Mouse (Mus musculus) layer of hippocampus, adult 2 months (tissue): ENCODE results near the gene Calcoco1. TPM values are rescaled to one million over a fixed set of nuclear protein-coding genes. Genes with fewer than 3 reads are reported as not detected.
"Not testable (repeated sequence)": the region's sequence is repeated elsewhere in the genome, so short reads cannot be mapped to it uniquely, and the experiment has no call there.

ENCODE experiments used
- DNase-seq, 2 experiments: peaks; one replicate each; pipeline ENCODE4 v3.0.0; 2022; ENCODE audit warnings: low spot score in 2 of 2
- H3K27ac ChIP-seq: fragments of 200-600 bp; 2 replicates; pipeline ENCODE4 v1.8.1; 2022
- H3K4me3 ChIP-seq: fragments of 200-600 bp; 2 replicates; pipeline ENCODE4 v1.8.1; 2022; ENCODE audit warnings: mild to moderate bottlenecking
- CTCF ChIP-seq: fragments of 200-600 bp; conservative IDR thresholded peaks from 2 replicates; pipeline ENCODE4 v1.8.1; 2022; ENCODE audit warnings: antibody characterized with exemption, mild to moderate bottlenecking, moderate library complexity
- microRNA-seq, 2 experiments: library from miRNA; unstranded; fragments of <30 nt; microRNA quantifications; one replicate each; pipeline ENCODE4 v1.2.0; 2021
- total RNA-seq, 2 experiments: library from RNA; stranded (reverse); gene quantifications; 2 replicates each; pipeline ENCODE4 v1.2.3; 2021

The Calcoco1 gene
- total RNA-seq, 2 experiments from 2014 or later: 95.4 to 96.9 TPM

DNA sequence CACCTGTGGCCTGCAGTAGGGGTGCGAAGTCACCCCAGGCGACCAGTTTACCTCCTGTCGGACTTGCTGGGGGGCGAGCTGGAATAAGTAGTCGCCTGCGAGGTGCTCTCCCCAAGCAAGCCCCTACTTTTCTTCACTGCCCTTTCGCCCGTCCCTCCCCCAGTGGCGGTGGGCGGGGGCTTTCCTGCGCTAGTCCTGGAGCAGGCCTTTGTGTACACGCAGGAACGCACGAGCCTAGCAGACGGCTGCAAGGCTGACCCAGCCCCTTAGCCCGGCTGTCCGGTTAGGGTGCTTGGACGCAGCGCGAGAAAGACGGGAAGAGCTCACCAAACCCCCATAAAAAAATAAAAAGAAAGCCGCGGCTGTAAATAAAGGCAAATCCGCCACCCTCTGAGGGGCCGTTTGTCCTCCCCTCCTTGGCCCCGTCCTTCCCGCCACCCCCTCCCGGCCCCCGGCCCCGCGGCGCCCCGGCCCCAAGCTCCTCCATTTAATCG lies 50.2 kb downstream of the Calcoco1 start:
- peak; percentile 70 for DNase-seq
- H3K4me3 ChIP-seq: peak overlapping the region; percentile 66
- peak overlapping the region; percentile 100 for H3K27ac ChIP-seq
- no peak for TF ChIP-seq CTCF

DNA sequence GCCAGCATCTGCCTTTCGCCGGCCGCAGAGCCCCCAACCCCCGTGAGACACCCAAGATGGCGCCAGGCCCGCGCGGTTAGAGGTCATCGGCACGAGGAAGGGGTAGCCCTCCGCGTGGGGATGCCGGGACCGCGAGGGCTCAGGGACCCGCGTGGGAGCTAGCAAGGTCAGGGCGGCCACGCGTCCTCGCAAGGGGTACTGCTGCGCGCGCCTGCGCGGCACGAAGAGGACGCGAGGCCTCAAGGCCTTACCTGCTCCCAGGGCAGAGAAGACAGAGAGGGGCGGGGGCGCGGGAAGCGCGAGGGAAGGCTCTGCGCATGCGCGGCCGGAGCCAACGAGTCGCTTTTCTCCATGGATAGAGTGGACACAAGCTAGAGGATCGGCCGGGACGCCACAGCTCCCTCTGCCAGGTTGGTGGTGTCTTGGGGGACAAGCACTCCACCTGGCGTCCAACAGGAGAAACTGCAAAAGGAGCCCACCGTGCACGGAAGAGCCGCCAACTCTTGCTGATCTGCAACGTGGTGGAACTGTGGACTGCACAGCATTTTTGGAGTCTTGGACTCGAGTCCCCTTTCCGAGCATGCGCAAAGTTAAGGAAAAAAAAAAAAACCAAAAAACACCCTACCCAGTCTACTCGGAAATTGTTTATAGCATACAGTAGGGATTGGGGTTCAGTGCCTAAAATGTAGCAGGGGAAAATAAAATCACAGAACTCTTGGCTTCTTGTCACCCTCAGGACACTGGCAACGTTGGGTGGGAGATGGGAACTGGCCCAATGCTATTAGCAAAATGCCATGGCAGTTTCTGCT lies 51.0 kb downstream of the Calcoco1 start:
- H3K27ac ChIP-seq: peak overlapping the region; percentile 100
- TF ChIP-seq CTCF: peak; percentile 97
- peak; percentile 97 to 98 for DNase-seq
- H3K4me3 ChIP-seq: peak overlapping the region; percentile 94

DNA sequence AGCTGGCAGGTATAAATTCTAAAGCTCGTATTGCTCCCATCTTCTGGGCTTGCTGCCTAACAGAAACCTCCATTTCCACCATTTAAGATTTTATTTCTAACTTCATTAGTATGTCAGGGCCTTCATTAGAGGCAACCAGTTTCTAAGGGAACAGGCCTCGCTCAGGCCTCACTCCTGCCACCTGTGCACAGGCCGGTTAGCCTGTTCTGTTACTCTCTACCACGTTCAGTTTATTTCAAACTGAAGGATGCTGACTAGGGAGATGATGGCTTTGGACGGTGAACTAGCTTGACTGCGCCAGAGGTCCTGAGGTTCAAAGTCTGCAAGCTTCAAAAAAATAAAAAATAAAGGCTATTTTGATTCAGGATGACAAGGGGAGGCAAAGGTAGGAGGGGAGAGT lies 51.7 kb downstream of the Calcoco1 start:
- TF ChIP-seq CTCF: no peak
- Histone ChIP-seq H3K4me3 (peak overlapping the region; percentile 94), H3K27ac (peak overlapping the region; percentile 100)
- no peak for DNase-seq

- DNase-seq: no peak
- H3K4me3 ChIP-seq: peak overlapping the region; percentile 94
- TF ChIP-seq CTCF: no peak
- H3K27ac ChIP-seq: peak overlapping the region; percentile 100; the same call in 1 of the 2 replicates
These were observed 52.4 kb downstream of the Calcoco1 start for GRCm38 (mm10) chr15:102669571-102669970.

DNA sequence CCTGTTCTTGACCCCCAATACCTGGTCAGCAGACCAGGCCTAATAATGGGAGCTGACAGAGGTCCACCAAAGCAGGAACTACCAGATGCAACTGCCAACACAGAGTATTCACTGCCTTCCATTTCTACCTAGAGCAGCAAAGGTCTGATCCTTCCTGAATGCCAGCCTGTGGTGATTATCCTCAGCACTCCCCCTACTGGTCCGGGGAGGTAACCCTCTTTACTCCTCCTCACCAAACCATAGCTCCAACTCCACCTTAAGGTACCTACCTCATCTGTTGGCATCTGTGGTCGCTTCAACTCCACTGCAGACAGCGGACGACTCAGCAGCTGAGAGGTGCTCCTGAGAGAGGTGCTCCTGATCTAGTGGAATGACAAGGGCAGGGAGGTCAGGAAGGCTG lies 56.5 kb downstream of the Calcoco1 start:
- peak; percentile 46 to 64 for DNase-seq
- peak overlapping the region; percentile 54; the same call in 1 of the 2 replicates for H3K27ac ChIP-seq
- no peak overlapping the region for H3K4me3 ChIP-seq
- peak; percentile 81 for TF ChIP-seq CTCF

DNA sequence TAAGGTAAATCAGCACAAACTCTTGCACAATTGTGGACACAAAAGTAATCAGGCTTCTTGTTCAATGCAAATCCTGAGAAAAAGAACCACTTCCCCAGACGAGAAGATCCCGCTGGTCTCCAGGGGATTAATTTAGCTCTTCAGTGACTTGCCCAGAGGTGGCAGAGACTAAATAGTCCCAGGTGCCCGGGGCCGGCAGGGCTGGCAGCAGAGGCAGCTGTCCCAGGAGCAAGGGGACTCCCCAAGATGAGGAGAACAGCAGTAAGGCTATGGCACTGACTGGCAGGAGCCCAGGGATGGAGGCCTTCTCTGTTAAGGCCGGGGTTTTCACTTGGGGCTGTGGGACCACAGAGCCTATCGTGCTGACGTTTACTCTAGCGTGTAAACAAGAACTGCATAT lies 58.2 kb downstream of the Calcoco1 start:
- Histone ChIP-seq H3K4me3 (no peak overlapping the region), H3K27ac (no peak overlapping the region)
- no peak for DNase-seq
- no peak for TF ChIP-seq CTCF

DNA sequence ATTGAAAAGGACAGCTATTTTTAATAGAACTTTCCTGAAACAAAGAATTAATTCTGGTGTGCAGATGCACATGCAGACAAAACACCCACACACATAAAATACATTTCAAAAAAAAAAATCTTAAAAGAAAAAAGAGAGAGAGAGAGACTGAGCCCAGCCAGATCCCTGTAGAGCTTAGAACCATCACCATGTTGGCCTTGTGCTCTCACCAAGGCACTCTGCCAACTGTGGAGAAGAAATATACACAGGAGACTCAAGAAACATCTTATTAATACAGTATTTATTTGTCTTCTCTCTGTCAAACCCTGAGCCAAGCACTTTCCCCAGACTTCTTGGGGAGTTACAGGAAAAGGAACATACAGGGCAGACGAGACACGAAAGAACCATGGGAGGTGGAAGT lies 59.4 kb downstream of the Calcoco1 start:
- DNase-seq, H3K27ac ChIP-seq, H3K4me3 ChIP-seq: not testable (repeated sequence)

DNA sequence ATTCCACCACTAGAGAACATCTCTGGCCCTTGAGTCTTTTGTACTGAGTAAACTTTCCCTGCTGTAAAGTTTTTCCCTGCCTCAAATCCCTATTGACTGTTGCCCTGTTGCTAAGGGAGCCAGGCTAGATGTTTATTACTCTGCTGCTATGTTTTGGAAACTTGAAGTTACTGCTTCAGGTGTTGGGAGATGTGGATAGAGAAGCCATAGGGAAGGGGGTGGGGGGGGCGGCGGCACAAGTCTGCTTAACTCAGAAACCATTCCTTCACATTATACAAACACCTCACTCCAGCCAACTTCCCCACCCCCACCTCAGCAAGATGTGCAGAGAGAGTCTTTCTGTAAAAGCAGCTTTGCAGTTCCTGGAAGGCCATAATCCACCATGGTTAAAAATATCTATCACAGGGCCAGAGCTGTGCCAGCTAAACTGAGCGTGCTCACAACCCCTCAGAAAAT lies 64.0 kb downstream of the Calcoco1 start:
- no peak for TF ChIP-seq CTCF
- H3K4me3 ChIP-seq: no peak overlapping the region
- DNase-seq: no peak
- peak overlapping the region; percentile 76 for H3K27ac ChIP-seq

Small RNAs within 50 kb of the gene (microRNA-seq; reads per million reads assigned to microRNA genes)
- 0 reads per million in 2 experiments for gene Mir688

Other genes starting within 250 kb of the Calcoco1 start
- not detected for gene Gm10337, start 218.5 kb downstream of the Calcoco1 start, total RNA-seq
- 10 to 100 TPM; 95.0 to 99.9 TPM for gene Map3k12, start 205.1 kb downstream of the Calcoco1 start, total RNA-seq
- 10 to 100 TPM; 36.2 to 37.7 TPM for gene Tarbp2, start 204.0 kb downstream of the Calcoco1 start, total RNA-seq
- 1 to 10 TPM; 5.5 TPM for gene Npff, start 197.2 kb downstream of the Calcoco1 start, total RNA-seq
- not detected for gene Gm28047, start 97.1 kb downstream of the Calcoco1 start, total RNA-seq
- 10 to 100 TPM; 45.5 to 46.4 TPM for gene Atf7, start 96.7 kb downstream of the Calcoco1 start, total RNA-seq
- 10 to 100 TPM; 11.0 to 11.5 TPM for gene Atp5g2, start 49.8 kb downstream of the Calcoco1 start, total RNA-seq
- gene Hoxc13, start 198.9 kb upstream of the Calcoco1 start, total RNA-seq: not detected
- gene Hoxc12, start 214.6 kb upstream of the Calcoco1 start, total RNA-seq: not detected
- not detected for gene Hoxc11, start 232.2 kb upstream of the Calcoco1 start, total RNA-seq
- not detected for gene Hoxc10, start 244.6 kb upstream of the Calcoco1 start, total RNA-seq
- not detected for gene Hoxc5, start 245.3 kb upstream of the Calcoco1 start, total RNA-seq